In genomic region chr13:106936256-106937137, GRCm38 (mm10) we compare ENCODE assay signal across 8 mouse cellular contexts. TPM values are rescaled to one million over a fixed set of nuclear protein-coding genes. Genes with fewer than 3 reads are reported as not detected.
DNase-seq lines count a peak whose midpoint lies in the region; ATAC-seq lines count a peak whose summit lies in the region.

TSS of gene Ipo11 (minus strand) at chr13:106936958.

- peak within 1 kb of the TSS; percentile 99 for H3K4me3 ChIP-seq in heart, embryonic 10.5 days
- peak within 1 kb of the TSS; percentile 99 for H3K4me3 ChIP-seq in kidney, embryonic 15.5 days (replicated peaks)

- no peaks in the 10 kb centered on the region for H3K36me3 ChIP-seq in heart, embryonic 10.5 days
- no peaks in the 10 kb centered on the region for H3K36me3 ChIP-seq in kidney, embryonic 15.5 days

- ATAC-seq in erythroblast, adult 5-6 weeks (replicated peaks; ENCODE audit: low FRiP score, poor library complexity, severe bottlenecking) = peak; percentile 98
- ATAC-seq in kidney, embryonic 15.5 days (replicated peaks; ENCODE audit: low FRiP score) = peak; percentile 98
- ATAC-seq in monocyte, adult 5-6 weeks (replicated peaks; ENCODE audit: insufficient number of reproducible peaks, low FRiP score, low TSS enrichment, poor library complexity, severe bottlenecking) = peak; percentile 98

- peak within 1 kb of the TSS; percentile 61 for H3K4me2 ChIP-seq in kidney, embryonic 15.5 days

- H3K4me1 ChIP-seq in heart, embryonic 10.5 days = no peaks in the 10 kb centered on the region; the same call in 1 of the 2 replicates
- peaks cover 13% of the 10 kb centered on the region for H3K4me1 ChIP-seq in kidney, embryonic 15.5 days

- peak; percentile 89 to 90 for DNase-seq in B cell, adult 2 months
- peak; percentile 99 for DNase-seq in brain, adult 2 months (ENCODE audit: low read depth, low spot score)
- peak; percentile 98 for DNase-seq in heart, embryonic 10.5 days (ENCODE audit: low spot score)
- DNase-seq in liver = peak; percentile 94
- peak; percentile 89 to 95 for DNase-seq in spleen, postnatal 4 days (ENCODE audit: low spot score in 2 of 2)

- under 1% methylated on average over 84 of the region's 84 CpGs for WGBS in heart, embryonic 10.5 days
- under 1% methylated on average over 77 of the region's 84 CpGs for WGBS in kidney, embryonic 15.5 days

- H3K9me3 ChIP-seq in heart, embryonic 10.5 days = no peaks in the 10 kb centered on the region
- no peaks in the 10 kb centered on the region for H3K9me3 ChIP-seq in kidney, embryonic 15.5 days (replicated peaks)

- H3K9ac ChIP-seq in kidney, embryonic 15.5 days = peak within 1 kb of the TSS; percentile 94

- H3K27me3 ChIP-seq in heart, embryonic 10.5 days (ENCODE audit: insufficient read depth, poor library complexity, severe bottlenecking) = no peaks in the 10 kb centered on the region
- no peaks in the 10 kb centered on the region for H3K27me3 ChIP-seq in kidney, embryonic 15.5 days

- H3K27ac ChIP-seq in heart, embryonic 10.5 days = peak within 1 kb of the TSS; percentile 99
- peak within 1 kb of the TSS; percentile 88 for H3K27ac ChIP-seq in kidney, embryonic 15.5 days

RNA-seq across cellular contexts. Expression of gene Ipo11, which starts in this region (rescaled TPM):
- total RNA-seq in erythroblast, adult 5-6 weeks (2015; ENCODE audit: low replicate concordance) = 22.9 and 28.8 TPM in 2 replicates
- total RNA-seq in erythroblast, adult 5-6 weeks (2017; ENCODE audit: low replicate concordance) = 14.8 and 16.0 TPM in 2 replicates
- polyA plus RNA-seq in heart, embryonic 10.5 days (2016; fragmentation: Nextera tagmentation; extraction: Ambion mirVana) = 88.0 and 96.0 TPM in 2 replicates
- 76.8 and 78.5 TPM in 2 replicates for polyA plus RNA-seq in kidney, embryonic 15.5 days (2015; fragmentation: Nextera tagmentation; extraction: Ambion mirVana)
- 16.2 to 37.3 TPM (median 36.7 TPM) in 3 replicates for total RNA-seq in monocyte, adult 5-6 weeks (2017)

Comparison
In these comparisons a context has a peak if more than half of its experiments do, and no peak if none do; other contexts are left out.
1. Peak in every context shown above with its lines: DNase-seq, ATAC-seq, H3K4me3 ChIP-seq and H3K27ac ChIP-seq.